Mouse (Mus musculus) liver, embryonic 14.5 days (tissue): ENCODE data around the gene Foxn3.

Experiments
- CTCF ChIP-seq: IDR thresholded peaks from 2 replicates; pipeline ENCODE4 v1.5.1; 2016; ENCODE audit warnings: antibody characterized with exemption, low read depth, control low read depth
- EP300 ChIP-seq: IDR thresholded peaks from 2 replicates; pipeline ENCODE4 v1.6.1; 2016; ENCODE audit warnings: antibody characterized with exemption, low read depth

DNA sequence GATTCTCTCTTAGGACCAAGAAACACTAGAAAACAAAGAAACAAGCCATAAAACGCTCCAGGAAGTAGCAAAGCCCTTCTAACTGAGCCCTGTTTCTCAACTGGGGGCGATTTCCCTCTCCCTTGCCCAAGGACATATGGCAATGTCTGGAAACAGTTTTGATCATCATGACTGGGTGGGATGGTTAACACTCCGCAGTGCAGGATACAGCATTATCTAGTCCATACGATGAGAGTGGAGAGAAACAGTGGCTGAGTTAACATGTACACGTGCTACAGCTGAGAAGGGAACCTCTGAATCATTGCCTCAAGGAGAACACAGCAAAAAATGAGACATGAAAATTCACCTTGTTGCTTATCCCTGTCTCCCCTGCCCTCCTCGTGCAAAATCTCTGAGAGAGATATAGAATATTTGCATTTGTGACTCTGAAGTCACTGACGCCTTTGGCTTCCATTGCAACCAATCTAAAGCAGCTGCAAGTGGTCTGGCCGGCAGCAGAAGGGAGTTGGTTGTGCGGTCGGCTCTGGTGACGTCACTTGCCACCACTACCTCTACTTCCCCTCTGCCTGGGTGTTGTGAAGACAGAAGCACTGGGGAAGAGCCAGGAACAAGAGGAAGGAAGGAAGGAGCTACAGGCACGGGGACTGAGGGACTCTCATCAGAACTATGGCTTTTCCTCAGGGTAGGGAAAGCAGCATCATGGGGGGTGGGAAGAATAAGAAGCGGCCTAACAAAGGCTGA, 338.3 kb downstream of the Foxn3 start:
- TF ChIP-seq CTCF (no peak), EP300 (no peak)
